Mouse (Mus musculus) heart, embryonic 10.5 days (tissue): ENCODE results near the gene Gemin4. TPM values are rescaled to one million over a fixed set of nuclear protein-coding genes. Genes with fewer than 3 reads are reported as not detected.

Experiments
- DNase-seq: peaks from one replicate; pipeline ENCODE4 v3.0.0-alpha.2; 2017; ENCODE audit warnings: low spot score
- H3K27ac ChIP-seq: fragments of 300-500 bp; sonication (generic); 2 replicates; pipeline ENCODE4 v1.5.1; 2016; ENCODE audit warnings: mild to moderate bottlenecking
- H3K27me3 ChIP-seq: fragments of 300-500 bp; sonication (generic); 2 replicates; pipeline ENCODE4 v1.6.1; 2016; ENCODE audit warnings: mild to moderate bottlenecking; ENCODE audit not compliant: poor library complexity, insufficient read depth, severe bottlenecking
- H3K36me3 ChIP-seq: fragments of 300-500 bp; sonication (generic); 2 replicates; pipeline ENCODE4 v1.6.1; 2016; ENCODE audit warnings: mild to moderate bottlenecking, moderate library complexity
- H3K4me1 ChIP-seq: fragments of 300-500 bp; sonication (generic); 2 replicates; pipeline ENCODE4 v1.6.1; 2016; ENCODE audit warnings: mild to moderate bottlenecking
- H3K4me3 ChIP-seq: fragments of 300-500 bp; sonication (generic); 2 replicates; pipeline ENCODE4 v1.5.1; 2016; ENCODE audit warnings: mild to moderate bottlenecking, moderate library complexity
- H3K9me3 ChIP-seq: fragments of 300-500 bp; sonication (generic); 2 replicates; pipeline ENCODE4 v1.6.1; 2016; ENCODE audit warnings: mild to moderate bottlenecking, moderate library complexity
- WGBS: fragments of 180-500 bp; shearing (Covaris S2); methylation state at CpG from one replicate; pipeline ENCODE4 v1.1.7; 2016; 5-methylcytosine and 5-hydroxymethylcytosine counted together
- polyA plus RNA-seq: library from polyadenylated mRNA; unstranded; fragments of >200 nt; fragmentation: Nextera tagmentation; extraction: Ambion mirVana; gene quantifications from 2 replicates; pipeline ENCODE4 v1.2.1, GENCODE M21; 2016

The Gemin4 gene
- polyA plus RNA-seq, 1 experiment from 2014 or later: 42.1 TPM

- Histone ChIP-seq H3K4me3 (no peak overlapping the region), H3K27ac (no peak overlapping the region), H3K4me1 (0 out of 2 replicates have a peak, but pooled peaks cover under 1% of the 10 kb centered on the region), H3K36me3 (peaks cover 89% of the 10 kb centered on the region), H3K9me3 (no peaks in the 10 kb centered on the region), H3K27me3 (no peaks in the 10 kb centered on the region)
- peak; percentile 57 for DNase-seq
- 92% methylated on average over 13 of the region's 13 CpGs for WGBS
Measured at GRCm38 (mm10) chr11:76210228-76210985, 7.1 kb downstream of the Gemin4 start.

GRCm38 (mm10) chr11:76206793-76207192 is 10.7 kb downstream of the Gemin4 start:
- DNase-seq: peak; percentile 58
- no peaks in the 10 kb centered on the region for H3K9me3 ChIP-seq
- H3K27me3 ChIP-seq: no peaks in the 10 kb centered on the region
- H3K36me3 ChIP-seq: peaks cover 77% of the 10 kb centered on the region
- H3K4me3 ChIP-seq: no peak overlapping the region
- H3K4me1 ChIP-seq: peaks cover 13% of the 10 kb centered on the region
- 83% methylated on average over 5 of the region's 5 CpGs for WGBS
- no peak overlapping the region for H3K27ac ChIP-seq

DNA sequence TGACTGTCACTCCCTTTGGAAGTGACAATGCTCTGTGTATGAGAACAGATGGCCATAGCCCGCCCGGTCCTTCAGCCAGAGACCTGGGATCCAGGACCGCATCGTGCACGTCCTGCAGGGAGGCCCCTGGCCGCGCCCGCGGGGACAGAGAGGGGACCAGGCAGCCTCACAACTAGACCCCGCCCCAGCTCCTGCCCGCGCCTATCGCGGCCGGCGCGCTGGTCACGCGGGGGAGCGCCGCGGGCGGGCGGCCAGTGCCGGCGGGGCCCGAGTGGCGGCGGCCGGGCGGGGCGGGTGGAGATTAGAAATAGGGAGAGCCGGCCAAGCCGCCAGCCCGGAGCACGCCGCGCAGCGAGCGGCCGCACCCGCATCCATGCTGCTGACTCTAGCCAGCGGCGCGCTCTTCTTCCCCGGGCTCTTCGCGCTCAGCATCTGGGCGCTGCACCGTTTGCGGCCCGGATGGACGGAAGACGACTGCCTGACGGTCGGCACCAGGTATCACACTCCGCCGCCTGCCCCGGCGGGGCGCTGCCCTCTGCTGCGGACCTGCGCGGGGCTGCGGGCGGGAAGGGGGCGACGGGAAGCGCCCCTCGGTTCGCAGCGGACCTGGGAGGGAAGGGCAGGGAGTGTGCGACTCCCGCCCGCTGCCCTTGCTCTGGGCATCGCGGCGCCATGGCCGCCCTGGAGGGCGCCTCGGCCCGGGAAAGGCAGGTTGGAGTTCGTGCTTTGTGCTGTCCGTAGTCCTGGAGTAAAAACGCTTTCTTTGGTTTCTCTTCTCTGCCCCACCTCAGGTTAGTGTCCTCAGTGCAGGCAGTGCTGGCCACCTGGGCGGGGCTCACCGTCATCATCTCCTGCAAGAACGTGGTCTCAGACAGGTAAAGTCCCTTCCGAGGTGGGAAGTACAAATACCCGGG is 15.4 kb downstream of the Gemin4 start:
- under 1% methylated on average over 90 of the region's 90 CpGs for WGBS
- Histone ChIP-seq H3K4me3 (peak overlapping the region; percentile 94), H3K27me3 (0 out of 2 replicates have a peak, but pooled peaks cover 8% of the 10 kb centered on the region), H3K9me3 (no peaks in the 10 kb centered on the region), H3K36me3 (peaks cover 30% of the 10 kb centered on the region; the same call in 1 of the 2 replicates), H3K27ac (peak overlapping the region; percentile 92), H3K4me1 (peaks cover 21% of the 10 kb centered on the region)
- DNase-seq: peak; percentile 91

GRCm38 (mm10) chr11:76196977-76197469 is 20.4 kb downstream of the Gemin4 start:
- no peak overlapping the region for H3K4me3 ChIP-seq
- H3K27ac ChIP-seq: no peak overlapping the region
- H3K9me3 ChIP-seq: no peaks in the 10 kb centered on the region
- H3K27me3 ChIP-seq: 0 out of 2 replicates have a peak, but pooled peaks cover 8% of the 10 kb centered on the region
- H3K4me1 ChIP-seq: peaks cover 23% of the 10 kb centered on the region
- WGBS: 47% methylated on average over 8 of the region's 8 CpGs
- no peak for DNase-seq
- H3K36me3 ChIP-seq: no peaks in the 10 kb centered on the region

DNA sequence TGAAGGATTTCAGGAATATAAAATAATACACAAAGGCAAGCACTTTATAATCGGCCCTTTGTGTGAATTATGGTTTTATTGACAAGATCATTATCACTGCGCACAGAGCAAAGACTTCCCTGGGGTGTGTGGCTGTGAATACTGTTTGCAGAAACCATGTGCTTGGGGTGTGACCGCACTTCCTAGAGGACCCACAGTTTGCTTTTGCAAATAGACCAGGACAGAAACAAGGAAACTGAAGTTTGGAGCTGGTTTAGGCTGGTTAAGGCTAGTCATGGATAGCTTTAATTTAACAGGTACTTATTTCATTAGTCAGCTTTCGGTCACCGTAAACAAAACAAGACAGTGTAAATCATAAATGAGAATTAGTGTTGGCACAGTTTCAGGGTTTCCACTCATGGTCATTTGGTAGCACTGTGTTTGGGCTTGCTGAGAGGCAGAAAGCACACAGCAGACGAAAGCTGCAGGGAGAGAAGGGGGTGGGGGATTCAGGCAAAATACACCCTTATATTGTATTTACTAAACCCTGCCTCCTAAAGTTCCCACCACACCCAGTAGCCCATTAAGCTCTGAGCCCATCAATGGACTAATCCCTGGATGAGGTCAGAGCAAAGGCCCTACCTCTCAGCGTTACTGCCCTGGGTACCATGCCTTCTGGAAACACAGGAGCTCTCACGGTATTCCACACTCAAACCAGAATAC is 21.0 kb downstream of the Gemin4 start:
- H3K27ac ChIP-seq: no peak overlapping the region
- peaks cover 18% of the 10 kb centered on the region for H3K4me1 ChIP-seq
- no peak for DNase-seq
- H3K4me3 ChIP-seq: no peak overlapping the region
- no peaks in the 10 kb centered on the region for H3K9me3 ChIP-seq
- WGBS: 71% methylated on average over 8 of the region's 8 CpGs
- H3K27me3 ChIP-seq: 0 out of 2 replicates have a peak, but pooled peaks cover 8% of the 10 kb centered on the region
- H3K36me3 ChIP-seq: no peaks in the 10 kb centered on the region

GRCm38 (mm10) chr11:76186908-76187307 is 30.6 kb downstream of the Gemin4 start:
- no peaks in the 10 kb centered on the region for H3K9me3 ChIP-seq
- no peak for DNase-seq
- H3K4me3 ChIP-seq: no peak overlapping the region
- H3K27me3 ChIP-seq: no peaks in the 10 kb centered on the region
- no peak overlapping the region for H3K27ac ChIP-seq
- H3K36me3 ChIP-seq: no peaks in the 10 kb centered on the region
- H3K4me1 ChIP-seq: no peaks in the 10 kb centered on the region
- WGBS: 74% methylated on average over 6 of the region's 6 CpGs

- Histone ChIP-seq H3K27me3 (no peaks in the 10 kb centered on the region), H3K27ac (no peak overlapping the region)
Measured at GRCm38 (mm10) chr11:76183745-76184144, 33.7 kb downstream of the Gemin4 start.

DNA sequence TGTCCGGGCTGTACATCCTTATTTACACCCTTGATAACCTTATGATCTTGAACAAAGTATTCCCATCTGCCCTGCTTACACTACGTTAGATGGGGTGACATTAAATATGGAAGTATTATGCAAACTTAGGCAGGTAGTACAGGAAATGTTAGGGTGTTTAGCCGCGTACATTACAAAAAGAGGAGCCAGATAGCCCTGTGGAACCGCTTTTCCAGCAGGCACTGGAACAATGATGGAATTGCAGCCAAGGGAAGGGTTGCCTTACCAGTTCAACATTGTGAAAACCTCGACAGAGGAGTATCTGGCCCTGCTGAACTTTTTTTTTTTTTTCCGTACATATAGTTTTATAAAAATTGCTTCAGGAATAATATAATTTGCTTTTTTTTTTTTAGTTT is 37.3 kb downstream of the Gemin4 start:
- Histone ChIP-seq H3K4me1 (peaks cover 7% of the 10 kb centered on the region), H3K36me3 (peaks cover 5% of the 10 kb centered on the region; the same call in 1 of the 2 replicates), H3K27ac (peak overlapping the region; percentile 86), H3K27me3 (no peaks in the 10 kb centered on the region), H3K9me3 (no peaks in the 10 kb centered on the region), H3K4me3 (peak overlapping the region; percentile 81)
- DNase-seq: no peak
- 18% methylated on average over 7 of the region's 7 CpGs for WGBS

More at GRCm38 (mm10) chr11:76183745-76184144, 33.7 kb downstream of the Gemin4 start:
- Histone ChIP-seq H3K9me3 (no peaks in the 10 kb centered on the region), H3K4me3 (no peak overlapping the region), H3K4me1 (peaks cover 1% of the 10 kb centered on the region), H3K36me3 (no peaks in the 10 kb centered on the region)
- no peak for DNase-seq
- 85% methylated on average over 4 of the region's 4 CpGs for WGBS

DNA sequence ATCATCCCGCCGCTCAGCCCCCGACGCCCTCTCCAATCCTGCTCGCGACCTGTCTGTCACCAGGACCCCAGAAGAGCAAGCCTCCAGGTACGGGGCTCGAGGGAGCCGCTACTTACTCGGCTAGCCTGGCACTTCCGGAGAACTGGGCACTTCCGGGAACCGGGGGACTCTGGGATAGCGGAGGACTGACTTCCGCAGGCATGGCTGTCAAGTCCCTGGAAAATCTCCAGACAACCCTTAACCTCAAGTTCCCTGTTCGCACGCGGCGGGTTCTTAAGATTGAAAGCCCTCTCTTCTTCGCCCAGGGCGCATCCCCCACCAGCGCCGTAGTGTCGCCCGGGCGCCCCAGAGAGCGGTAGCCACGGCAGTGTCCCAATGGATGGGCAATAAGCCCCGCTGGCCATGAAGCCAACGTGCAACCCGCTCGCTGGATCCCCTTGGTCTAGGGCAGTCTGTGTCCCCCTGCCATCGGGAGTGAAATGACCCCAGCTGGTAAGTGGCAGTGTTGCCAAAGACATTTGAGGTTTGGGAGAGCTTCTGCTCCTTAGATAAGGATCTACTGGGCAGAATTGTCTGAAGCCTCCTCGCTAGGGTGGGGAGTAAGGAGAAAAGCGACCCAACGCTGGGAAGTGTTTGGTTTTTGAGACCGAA is 37.8 kb downstream of the Gemin4 start, which contains the start of the genes Vps53 and Fam57a:
Gene Vps53 (minus strand): TSS at position 153 of the 651 bp plus-strand sequence.
Gene Fam57a (plus strand): TSS at position 177 of the 651 bp plus-strand sequence.
- Histone ChIP-seq H3K4me1 (peaks cover 7% of the 10 kb centered on the region), H3K27ac (peak within 1 kb of the TSS; percentile 86), H3K36me3 (peaks cover 5% of the 10 kb centered on the region; the same call in 1 of the 2 replicates), H3K9me3 (no peaks in the 10 kb centered on the region), H3K27me3 (no peaks in the 10 kb centered on the region), H3K4me3 (peak within 1 kb of the TSS; percentile 81)
- DNase-seq: peak; percentile 94
- under 1% methylated on average over 37 of the region's 37 CpGs for WGBS

DNA sequence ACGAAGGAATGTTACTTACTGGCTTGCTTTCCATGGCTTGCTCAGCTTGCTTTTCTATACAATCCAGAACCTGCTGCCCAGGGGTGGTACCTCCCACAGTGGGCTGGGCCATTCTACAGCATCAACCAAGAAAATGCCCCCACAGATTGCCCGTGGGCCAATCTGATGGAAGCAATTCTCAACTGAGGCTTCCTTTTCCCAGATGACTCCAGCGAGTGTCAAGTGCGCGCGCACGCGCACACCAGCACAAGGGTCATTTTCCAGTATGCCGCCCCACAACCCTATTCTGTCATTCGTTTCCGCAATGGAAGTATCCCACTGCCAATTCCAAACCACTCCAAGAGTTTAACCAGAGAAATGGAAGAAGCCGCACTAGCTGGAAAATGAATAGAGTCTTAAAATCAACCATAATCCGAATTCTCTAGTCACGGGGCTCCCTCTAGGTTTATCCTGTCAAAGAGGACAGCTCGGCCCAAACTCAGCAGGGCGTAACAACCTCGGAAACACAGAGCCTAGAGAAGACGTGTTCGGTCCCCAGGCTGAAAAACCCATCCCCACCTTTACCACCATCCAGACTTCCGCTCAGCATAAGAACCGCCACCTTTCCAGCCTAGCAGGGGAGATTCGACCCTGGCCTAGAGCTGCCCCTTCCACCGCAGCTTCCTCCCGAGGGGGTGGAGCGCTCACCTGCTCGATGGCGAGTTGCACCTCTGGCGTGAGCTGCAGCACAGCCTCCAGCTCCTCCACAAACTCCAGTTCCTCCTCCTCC is 38.6 kb downstream of the Gemin4 start:
- H3K36me3 ChIP-seq: peaks cover 5% of the 10 kb centered on the region; the same call in 1 of the 2 replicates
- H3K4me3 ChIP-seq: peak overlapping the region; percentile 81
- no peaks in the 10 kb centered on the region for H3K9me3 ChIP-seq
- peak; percentile 75 for DNase-seq
- no peaks in the 10 kb centered on the region for H3K27me3 ChIP-seq
- 2% methylated on average over 28 of the region's 28 CpGs for WGBS
- peak overlapping the region; percentile 86 for H3K27ac ChIP-seq
- H3K4me1 ChIP-seq: peaks cover 7% of the 10 kb centered on the region

GRCm38 (mm10) chr11:76170207-76170606 is 47.3 kb downstream of the Gemin4 start:
- Histone ChIP-seq H3K4me1 (no peaks in the 10 kb centered on the region), H3K27ac (no peak overlapping the region), H3K27me3 (no peaks in the 10 kb centered on the region), H3K36me3 (peaks cover 22% of the 10 kb centered on the region), H3K9me3 (no peaks in the 10 kb centered on the region), H3K4me3 (no peak overlapping the region)
- DNase-seq: no peak
- WGBS: 77% methylated on average over 5 of the region's 5 CpGs
